Mouse (Mus musculus): ENCODE results near the gene Osgep. TPM values are rescaled to one million over a fixed set of nuclear protein-coding genes. Genes with fewer than 3 reads are reported as not detected.

Osgep gene
- polyA plus RNA-seq, 1 experiment from 2014 or later: 125 TPM

- Histone ChIP-seq H3K36me3 (no peaks in the 10 kb centered on the region), H3K27ac (replicated peaks) (0 out of 2 replicates have a peak overlapping the region, but pooled peaks have one; percentile 23), H3K4me2 (peak overlapping the region; percentile 91), H3K4me1 (replicated peaks) (peaks cover 16% of the 10 kb centered on the region), H3K9ac (peak overlapping the region; percentile 76), H3K27me3 (peaks cover 10% of the 10 kb centered on the region; the same call in 1 of the 2 replicates), H3K9me3 (no peaks in the 10 kb centered on the region), H3K4me3 (peak overlapping the region; percentile 52)
- WGBS: 20% methylated on average over 23 of the region's 23 CpGs
- ATAC-seq (ENCODE audit: low read depth): peak; percentile 91
Observed at GRCm38 (mm10) chr14:50896747-50897373, 27.8 kb downstream of the Osgep start.

DNA sequence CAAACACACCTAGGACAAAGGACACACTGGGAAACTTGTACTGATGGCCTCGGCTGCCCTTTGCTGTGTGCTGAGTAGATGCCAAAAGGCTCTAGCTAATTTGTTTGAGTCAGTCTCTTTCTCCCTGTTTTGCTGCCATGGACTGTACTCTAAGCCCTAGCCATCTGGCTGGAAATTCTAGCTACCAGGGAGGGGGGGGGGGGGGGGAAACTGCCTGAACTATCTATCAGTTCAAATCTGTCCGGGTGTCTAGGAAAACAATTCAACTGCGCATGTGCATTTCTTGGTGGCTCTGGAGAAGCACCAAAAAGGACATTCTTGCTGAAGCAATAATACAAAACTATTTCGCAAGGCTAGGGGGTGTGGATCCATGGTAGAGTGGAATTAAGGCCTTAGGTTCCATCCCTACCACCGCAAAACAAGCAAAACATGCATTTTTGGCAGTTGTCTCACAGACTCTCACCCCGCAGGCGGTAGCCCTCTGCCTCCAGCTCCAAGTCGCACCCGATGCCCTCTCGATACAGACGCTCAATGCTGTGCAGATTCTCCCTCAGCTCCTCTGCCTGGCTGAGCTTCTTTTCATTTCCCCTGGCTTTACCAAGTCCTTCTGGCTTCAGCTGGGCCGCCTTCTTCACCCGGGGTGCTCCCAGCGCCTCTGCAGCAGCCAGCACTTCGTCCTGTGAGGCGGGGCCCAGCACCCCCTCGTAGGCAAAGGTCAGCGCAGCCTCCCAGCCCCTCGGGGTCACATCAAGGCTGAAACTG, 28.5 kb downstream of the Osgep start:
- Histone ChIP-seq H3K27ac (replicated peaks) (0 out of 2 replicates have a peak overlapping the region, but pooled peaks have one; percentile 23), H3K27me3 (peaks cover 10% of the 10 kb centered on the region; the same call in 1 of the 2 replicates), H3K36me3 (no peaks in the 10 kb centered on the region), H3K4me3 (peak overlapping the region; percentile 52), H3K4me2 (peak overlapping the region; percentile 91), H3K9ac (peak overlapping the region; percentile 76), H3K9me3 (no peaks in the 10 kb centered on the region), H3K4me1 (replicated peaks) (peaks cover 16% of the 10 kb centered on the region)
- WGBS: 19% methylated on average over 19 of the region's 19 CpGs
- peak; percentile 70 for ATAC-seq (ENCODE audit: low read depth)

GRCm38 (mm10) chr14:50895407-50895806, 29.3 kb downstream of the Osgep start:
- H3K27ac ChIP-seq (replicated peaks): no peak overlapping the region
- H3K36me3 ChIP-seq: no peaks in the 10 kb centered on the region
- H3K4me1 ChIP-seq (replicated peaks): peaks cover 16% of the 10 kb centered on the region
- H3K9me3 ChIP-seq: no peaks in the 10 kb centered on the region
- no peak for ATAC-seq (ENCODE audit: low read depth)
- no peak overlapping the region for H3K9ac ChIP-seq
- no peak overlapping the region for H3K4me3 ChIP-seq
- peaks cover 10% of the 10 kb centered on the region; the same call in 1 of the 2 replicates for H3K27me3 ChIP-seq
- H3K4me2 ChIP-seq: no peak overlapping the region

GRCm38 (mm10) chr14:50892541-50893459, 31.9 kb downstream of the Osgep start:
- 87% methylated on average over 22 of the region's 22 CpGs for WGBS
- ATAC-seq (ENCODE audit: low read depth): no peak

GRCm38 (mm10) chr14:50892091-50892490, 32.6 kb downstream of the Osgep start:
- H3K27me3 ChIP-seq: peaks cover under 1% of the 10 kb centered on the region; the same call in 1 of the 2 replicates
- H3K9ac ChIP-seq: no peak overlapping the region
- H3K4me1 ChIP-seq (replicated peaks): peaks cover 14% of the 10 kb centered on the region
- H3K4me2 ChIP-seq: no peak overlapping the region
- H3K27ac ChIP-seq (replicated peaks): no peak overlapping the region
- ATAC-seq (ENCODE audit: low read depth): no peak
- no peaks in the 10 kb centered on the region for H3K36me3 ChIP-seq
- no peaks in the 10 kb centered on the region for H3K9me3 ChIP-seq
- 87% methylated on average over 7 of the region's 7 CpGs for WGBS
- H3K4me3 ChIP-seq: no peak overlapping the region

More at GRCm38 (mm10) chr14:50892541-50893459, 31.9 kb downstream of the Osgep start:
- H3K4me3 ChIP-seq: no peak overlapping the region
- H3K4me2 ChIP-seq: no peak overlapping the region
- H3K9me3 ChIP-seq: no peaks in the 10 kb centered on the region
- no peak overlapping the region for H3K9ac ChIP-seq
- no peaks in the 10 kb centered on the region for H3K36me3 ChIP-seq
- no peak overlapping the region for H3K27ac ChIP-seq (replicated peaks)
- peaks cover 16% of the 10 kb centered on the region for H3K4me1 ChIP-seq (replicated peaks)
- peaks cover 8% of the 10 kb centered on the region; the same call in 1 of the 2 replicates for H3K27me3 ChIP-seq

DNA sequence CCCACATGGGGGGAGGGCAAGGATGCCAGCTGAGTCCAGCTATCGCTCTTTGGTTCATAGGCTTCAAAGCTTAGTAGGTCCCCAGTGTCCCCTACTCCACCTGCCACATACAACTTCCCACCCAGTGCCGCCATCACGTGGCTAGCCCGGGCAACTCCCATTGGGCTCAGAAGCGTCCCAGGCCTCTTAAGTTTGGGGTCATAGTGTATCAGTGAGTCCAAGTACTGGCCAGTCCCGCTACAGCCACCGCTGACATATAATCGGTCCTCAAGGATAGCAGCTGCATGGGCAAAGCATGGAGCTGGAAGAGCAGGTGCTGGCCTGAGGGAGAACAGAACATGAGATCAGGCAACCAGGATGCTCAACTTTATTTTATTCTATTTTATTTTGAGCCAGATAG, 33.1 kb downstream of the Osgep start:
- Histone ChIP-seq H3K27me3 (no peaks in the 10 kb centered on the region; the same call in 1 of the 2 replicates), H3K9ac (no peak overlapping the region), H3K36me3 (no peaks in the 10 kb centered on the region), H3K4me3 (no peak overlapping the region), H3K4me2 (no peak overlapping the region), H3K27ac (replicated peaks) (no peak overlapping the region), H3K4me1 (replicated peaks) (peaks cover 9% of the 10 kb centered on the region), H3K9me3 (no peaks in the 10 kb centered on the region)
- ATAC-seq (ENCODE audit: low read depth): no peak
- WGBS: 93% methylated on average over 8 of the region's 8 CpGs

- Histone ChIP-seq H3K4me1 (replicated peaks) (no peaks in the 10 kb centered on the region), H3K9me3 (no peaks in the 10 kb centered on the region), H3K27me3 (no peaks in the 10 kb centered on the region), H3K4me3 (no peak overlapping the region), H3K9ac (no peak overlapping the region), H3K36me3 (no peaks in the 10 kb centered on the region), H3K27ac (replicated peaks) (no peak overlapping the region), H3K4me2 (no peak overlapping the region)
- WGBS: 86% methylated on average over 6 of the region's 6 CpGs
- no peak for ATAC-seq (ENCODE audit: low read depth)
Observed at GRCm38 (mm10) chr14:50876236-50876950, 48.3 kb downstream of the Osgep start.

DNA sequence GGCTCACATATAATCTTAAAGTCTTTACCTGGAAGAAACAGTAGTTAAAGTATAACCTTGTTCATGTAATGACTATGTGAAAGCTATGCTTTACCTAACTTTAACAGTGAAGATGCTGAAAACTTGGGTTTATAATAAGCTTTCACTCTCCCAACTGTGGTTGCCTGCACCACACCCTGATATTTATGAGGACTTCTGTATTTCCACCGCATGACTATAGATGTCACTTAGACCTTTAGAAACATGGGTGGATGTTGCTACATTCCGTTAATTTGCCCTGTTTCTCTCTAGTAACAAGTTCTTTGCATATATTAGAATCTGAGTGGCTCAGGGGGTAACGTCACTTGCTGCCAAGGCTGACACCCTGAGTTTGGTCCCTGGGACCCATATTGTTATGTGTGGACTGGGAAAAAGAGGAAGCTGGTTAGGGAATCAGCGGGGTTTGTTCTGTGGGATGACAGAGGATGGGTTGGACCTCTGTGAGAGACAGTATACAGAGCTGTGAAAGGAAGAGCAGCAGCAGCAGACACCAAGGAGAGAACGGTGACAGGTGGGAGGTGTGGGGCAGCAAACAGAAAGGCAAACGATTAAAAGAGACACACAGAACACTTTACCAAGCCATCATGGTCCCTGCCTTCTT, 49.0 kb downstream of the Osgep start:
- H3K36me3 ChIP-seq: no peaks in the 10 kb centered on the region
- peaks cover 3% of the 10 kb centered on the region for H3K4me1 ChIP-seq (replicated peaks)
- no peak overlapping the region for H3K4me2 ChIP-seq
- 83% methylated on average over 6 of the region's 6 CpGs for WGBS
- no peak overlapping the region for H3K4me3 ChIP-seq
- ATAC-seq (ENCODE audit: low read depth): no peak
- H3K27ac ChIP-seq (replicated peaks): no peak overlapping the region
- H3K9me3 ChIP-seq: no peaks in the 10 kb centered on the region
- H3K9ac ChIP-seq: no peak overlapping the region
- H3K27me3 ChIP-seq: no peaks in the 10 kb centered on the region

DNA sequence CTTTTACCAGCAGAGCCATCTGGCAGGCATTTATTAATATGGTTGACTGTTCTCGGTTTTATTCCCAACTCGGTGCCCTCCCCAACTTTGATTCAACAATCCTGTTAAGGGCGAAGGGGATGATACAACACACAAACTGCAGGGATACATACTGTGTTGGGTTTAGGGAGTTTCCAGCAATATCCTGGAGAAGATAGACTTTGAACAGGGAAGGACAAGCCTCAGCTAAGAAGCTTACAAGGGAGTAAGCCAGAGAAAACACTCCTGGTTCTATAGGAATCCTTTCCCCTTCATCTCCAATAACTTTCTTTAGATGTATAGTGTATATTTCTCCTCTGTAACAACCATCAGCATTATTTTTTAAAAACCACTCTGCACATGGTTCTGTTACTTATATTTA, 49.5 kb downstream of the Osgep start:
- 83% methylated on average over 3 of the region's 3 CpGs for WGBS
- ATAC-seq (ENCODE audit: low read depth): no peak
- no peak overlapping the region for H3K4me2 ChIP-seq

DNA sequence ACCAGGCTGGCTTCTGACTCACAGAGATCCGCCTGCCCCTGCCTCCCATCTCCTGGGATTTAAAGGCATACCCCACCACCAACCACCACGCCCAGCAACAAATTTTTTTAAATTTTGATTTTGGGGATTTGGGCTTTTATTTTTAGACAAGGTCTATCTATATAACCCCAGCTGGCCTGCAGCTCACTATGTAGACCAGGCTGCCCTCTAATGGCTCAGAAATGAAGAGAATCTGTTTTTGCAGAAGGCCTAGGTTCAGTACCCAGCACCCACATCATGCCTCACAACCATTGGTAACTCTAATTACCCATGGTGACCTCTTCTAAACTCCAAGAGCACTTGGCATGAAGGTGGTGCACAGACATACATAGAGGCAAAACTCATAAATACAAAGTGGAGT, 53.4 kb downstream of the Osgep start:
- Histone ChIP-seq H3K36me3 (no peaks in the 10 kb centered on the region), H3K27ac (replicated peaks) (no peak overlapping the region), H3K9me3 (no peaks in the 10 kb centered on the region), H3K4me1 (replicated peaks) (peaks cover 6% of the 10 kb centered on the region), H3K4me3 (no peak overlapping the region), H3K9ac (no peak overlapping the region), H3K27me3 (no peaks in the 10 kb centered on the region), H3K4me2 (peak overlapping the region; percentile 72)
- 96% methylated on average over 2 of the region's 2 CpGs for WGBS
- no peak for ATAC-seq (ENCODE audit: low read depth)

More for the DNA sequence above, 49.5 kb downstream of the Osgep start:
- Histone ChIP-seq H3K36me3 (no peaks in the 10 kb centered on the region), H3K27ac (replicated peaks) (no peak overlapping the region), H3K27me3 (no peaks in the 10 kb centered on the region), H3K4me3 (no peak overlapping the region), H3K4me1 (replicated peaks) (peaks cover 6% of the 10 kb centered on the region), H3K9me3 (no peaks in the 10 kb centered on the region), H3K9ac (no peak overlapping the region)

- H3K4me2 ChIP-seq: peak overlapping the region; percentile 72
- no peaks in the 10 kb centered on the region for H3K27me3 ChIP-seq
- no peaks in the 10 kb centered on the region for H3K9me3 ChIP-seq
- WGBS: 21% methylated on average over 5 of the region's 5 CpGs
- ATAC-seq (ENCODE audit: low read depth): peak; percentile 28; the same call in 1 of the 2 replicates
- H3K4me1 ChIP-seq (replicated peaks): peaks cover 6% of the 10 kb centered on the region
- H3K27ac ChIP-seq (replicated peaks): 0 out of 2 replicates have a peak overlapping the region, but pooled peaks have one; percentile 68
- H3K36me3 ChIP-seq: no peaks in the 10 kb centered on the region
- H3K4me3 ChIP-seq: peak overlapping the region; percentile 55
- H3K9ac ChIP-seq: peak overlapping the region; percentile 74
Observed at GRCm38 (mm10) chr14:50870805-50871143, 53.9 kb downstream of the Osgep start.

All from neural tube, embryonic 13.5 days (tissue).